Mouse (Mus musculus): ENCODE data around the gene 4833439L19Rik. TPM values are rescaled to one million over a fixed set of nuclear protein-coding genes. Genes with fewer than 3 reads are reported as not detected.

Gene 4833439L19Rik
- total RNA-seq, 1 experiment = 52.8 TPM

DNA sequence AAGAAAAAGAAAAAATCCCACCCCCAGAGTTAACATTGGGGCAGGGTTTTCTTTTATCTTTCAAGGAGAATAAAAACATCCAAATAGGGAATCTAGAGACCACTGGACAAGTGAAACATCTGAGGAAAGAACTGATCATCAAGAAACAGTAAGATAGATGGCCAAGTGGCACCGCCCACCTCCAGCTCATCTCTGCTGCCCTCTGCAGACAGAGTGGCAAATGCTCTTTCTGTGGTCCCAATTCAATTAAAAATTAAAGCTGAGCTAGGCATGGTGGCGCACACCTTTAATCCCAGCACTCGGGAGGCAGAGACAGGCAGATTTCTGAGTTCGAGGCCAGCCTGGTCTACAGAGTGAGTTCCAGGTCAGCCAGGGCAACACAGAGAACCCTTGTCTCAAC lies 45.0 kb downstream of the 4833439L19Rik start:
- Histone ChIP-seq H3K36me3 (ENCODE audit: control insufficient read depth, insufficient read depth, low read length, poor library complexity, severe bottlenecking) (peaks cover 11% of the 10 kb centered on the region; the same call in 1 of the 2 replicates), H3K4me1 (ENCODE audit: control insufficient read depth in 2 of 2, insufficient read depth in 2 of 2, low read length in 2 of 2, poor library complexity in 1 of 2) (no peaks in the 10 kb centered on the region), H3K9me3 (ENCODE audit: control insufficient read depth, insufficient read depth, low read depth, low read length) (no peaks in the 10 kb centered on the region), H3K27ac (ENCODE audit: insufficient read depth, low read depth, low read length, poor library complexity, severe bottlenecking) (no peak overlapping the region), H3K4me3 (ENCODE audit: insufficient read depth in 1 of 2, low read depth in 1 of 2, low read length in 2 of 2, poor library complexity in 1 of 2, severe bottlenecking in 1 of 2) (no peak overlapping the region), H3K9ac (ENCODE audit: insufficient read depth, low read depth, low read length, poor library complexity, severe bottlenecking) (no peak overlapping the region)
- no peak for DNase-seq (ENCODE audit: low read depth, low spot score)
- 0 out of 2 replicates have a peak, but pooled peaks have one; percentile 23 for TF ChIP-seq ZNF384 (IDR thresholded peaks at IDR 0.05; ENCODE audit: low read depth, low read length)
- TF ChIP-seq CHD2 (IDR thresholded peaks at IDR 0.05; ENCODE audit: low read depth, low read length) = no peak
- in situ Hi-C loops (cut with MboI; ENCODE audit: low sequenced_read_pairs in 2 of 2, unreplicated experiment in 2 of 2) = no loop called here

DNA sequence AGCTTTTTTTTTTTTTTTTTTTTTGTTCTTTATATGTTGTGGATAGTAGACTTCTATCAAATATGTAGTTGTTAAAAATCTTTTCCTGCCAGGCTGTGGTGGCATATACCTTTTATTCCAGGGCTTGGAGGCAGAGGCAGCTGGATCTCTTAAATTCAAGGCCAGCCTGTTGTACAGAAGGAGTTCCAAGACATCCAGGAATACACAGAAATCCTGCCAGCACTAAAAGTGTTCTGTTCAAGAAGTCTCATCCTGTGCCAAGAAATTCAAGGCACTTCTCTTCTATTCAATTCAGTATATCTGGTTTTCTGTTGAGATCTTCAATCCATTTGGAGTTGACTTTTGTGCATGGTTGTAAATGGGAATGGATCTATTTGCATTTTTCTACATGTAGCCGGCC lies 59.3 kb downstream of the 4833439L19Rik start:
- Histone ChIP-seq H3K9me3 (ENCODE audit: control insufficient read depth, insufficient read depth, low read depth, low read length) (no peaks in the 10 kb centered on the region), H3K9ac (ENCODE audit: insufficient read depth, low read depth, low read length, poor library complexity, severe bottlenecking) (no peak overlapping the region), H3K27ac (ENCODE audit: insufficient read depth, low read depth, low read length, poor library complexity, severe bottlenecking) (no peak overlapping the region), H3K36me3 (ENCODE audit: control insufficient read depth, insufficient read depth, low read length, poor library complexity, severe bottlenecking) (no peaks in the 10 kb centered on the region), H3K4me1 (ENCODE audit: control insufficient read depth in 2 of 2, insufficient read depth in 2 of 2, low read length in 2 of 2, poor library complexity in 1 of 2) (peaks cover 4 to 6% of the 10 kb centered on the region in 2 experiments; a peak in 2 of 4 replicates), H3K4me3 (ENCODE audit: insufficient read depth in 1 of 2, low read depth in 1 of 2, low read length in 2 of 2, poor library complexity in 1 of 2, severe bottlenecking in 1 of 2) (no peak overlapping the region)
- in situ Hi-C loops (cut with MboI; ENCODE audit: low sequenced_read_pairs in 2 of 2, unreplicated experiment in 2 of 2) = no loop called here
- TF ChIP-seq ZC3H11A (IDR thresholded peaks at IDR 0.05; ENCODE audit: borderline replicate concordance, low read depth, low read length) (no peak), HCFC1 (IDR thresholded peaks at IDR 0.05; ENCODE audit: borderline replicate concordance, insufficient read depth, low read length) (no peak), MAFK (IDR thresholded peaks at IDR 0.05; ENCODE audit: insufficient read depth, low read depth, low read length) (no peak)
- DNase-seq (ENCODE audit: low read depth, low spot score) = no peak

DNA sequence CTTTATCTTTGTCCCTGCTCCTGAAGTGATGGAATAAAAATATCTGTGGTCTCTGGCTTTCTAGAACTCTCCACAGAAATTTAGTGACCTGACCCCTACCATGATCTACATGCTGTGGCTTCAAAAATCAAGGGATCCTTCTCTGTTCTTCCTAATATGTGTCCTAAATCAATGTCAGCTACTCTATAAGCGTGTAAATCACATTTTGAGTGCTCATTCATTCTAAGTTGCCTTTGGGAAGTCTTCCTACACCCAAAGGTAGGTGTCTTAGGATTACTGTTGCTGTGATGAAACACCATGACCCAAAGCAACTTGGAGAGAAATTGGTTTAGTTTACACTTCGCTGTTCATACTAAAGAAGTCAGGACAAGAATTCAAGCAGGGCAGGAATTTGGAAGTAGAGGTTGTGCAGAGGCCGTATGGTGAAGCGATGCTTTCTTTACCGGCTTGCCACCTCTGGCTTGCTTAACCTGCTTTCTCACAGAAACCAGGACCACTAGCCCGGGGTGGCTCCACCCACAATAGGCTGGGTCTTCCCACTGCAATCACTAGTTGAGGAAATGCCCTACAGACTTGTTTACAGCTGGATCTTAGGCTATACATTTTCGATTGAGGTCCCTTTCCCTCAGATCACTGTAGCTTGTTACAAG lies 60.5 kb downstream of the 4833439L19Rik start:
- Histone ChIP-seq H3K4me1 (ENCODE audit: control insufficient read depth in 2 of 2, insufficient read depth in 2 of 2, low read length in 2 of 2, poor library complexity in 1 of 2) (peaks cover 4 to 6% of the 10 kb centered on the region in 2 experiments; a peak in 2 of 4 replicates), H3K9me3 (ENCODE audit: control insufficient read depth, insufficient read depth, low read depth, low read length) (no peaks in the 10 kb centered on the region), H3K9ac (ENCODE audit: insufficient read depth, low read depth, low read length, poor library complexity, severe bottlenecking) (peak overlapping the region; percentile 84; the same call in 1 of the 2 replicates), H3K36me3 (ENCODE audit: control insufficient read depth, insufficient read depth, low read length, poor library complexity, severe bottlenecking) (no peaks in the 10 kb centered on the region), H3K4me3 (ENCODE audit: insufficient read depth in 1 of 2, low read depth in 1 of 2, low read length in 2 of 2, poor library complexity in 1 of 2, severe bottlenecking in 1 of 2) (peak overlapping the region; percentile 69 to 86), H3K27ac (ENCODE audit: insufficient read depth, low read depth, low read length, poor library complexity, severe bottlenecking) (no peak overlapping the region)
- TF ChIP-seq CHD2 (IDR thresholded peaks at IDR 0.05; ENCODE audit: low read depth, low read length) (no peak), MAFK (IDR thresholded peaks at IDR 0.05; ENCODE audit: insufficient read depth, low read depth, low read length) (no peak), HCFC1 (IDR thresholded peaks at IDR 0.05; ENCODE audit: borderline replicate concordance, insufficient read depth, low read length) (no peak), ZC3H11A (IDR thresholded peaks at IDR 0.05; ENCODE audit: borderline replicate concordance, low read depth, low read length) (no peak), ZNF384 (IDR thresholded peaks at IDR 0.05; ENCODE audit: low read depth, low read length) (no peak)
- DNase-seq (ENCODE audit: low read depth, low spot score) = peak; percentile 40
- in situ Hi-C loops (cut with MboI; ENCODE audit: low sequenced_read_pairs in 2 of 2, unreplicated experiment in 2 of 2) = no loop called here

DNA sequence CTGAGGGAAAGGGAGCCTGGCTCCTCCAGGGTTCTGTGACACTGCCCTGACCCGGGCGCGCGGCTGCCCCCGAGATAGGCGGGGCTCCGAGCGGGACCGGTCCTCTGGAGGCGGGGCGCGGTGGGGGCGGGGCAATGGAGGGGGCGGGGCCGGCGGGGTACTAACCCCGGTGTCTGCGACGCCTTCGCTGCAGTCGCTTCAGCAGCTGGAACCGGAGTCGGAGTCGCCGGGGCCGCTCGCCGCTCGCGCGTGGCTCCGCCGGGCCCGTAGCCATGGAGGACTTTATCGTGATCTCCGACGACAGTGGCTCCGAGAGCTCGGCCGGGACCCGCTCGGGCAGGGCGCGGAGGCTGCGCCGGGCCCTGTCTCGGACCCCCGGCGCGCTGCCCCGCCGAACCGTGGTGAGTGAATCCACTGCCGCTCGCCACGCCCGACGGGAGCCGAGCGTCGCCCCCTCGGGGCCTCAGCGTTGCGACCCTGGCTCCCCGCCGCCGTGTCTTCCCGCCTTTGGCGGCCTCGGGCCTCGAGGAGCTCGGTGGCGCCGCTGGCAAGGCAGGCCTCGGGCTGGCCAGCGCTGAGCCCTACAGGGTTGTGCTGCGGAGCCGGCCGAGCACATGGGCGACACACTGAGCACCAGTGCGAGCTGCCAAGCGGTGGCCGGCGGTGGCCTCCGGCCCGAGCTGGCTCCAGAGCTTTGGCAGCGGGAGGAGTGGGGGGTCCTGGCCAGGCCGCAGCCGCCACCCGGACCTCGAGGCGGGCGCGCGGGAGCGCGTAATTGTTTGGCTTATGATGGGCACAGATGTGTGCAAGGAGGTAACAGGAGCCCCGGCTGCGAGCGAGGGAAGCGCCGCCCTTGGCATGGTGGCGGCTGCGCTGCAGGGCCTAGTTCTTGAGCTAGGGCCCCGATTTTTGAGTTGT lies 61.4 kb downstream of the 4833439L19Rik start, which contains the start of gene Simc1:
Simc1 (plus strand) TSS at position 176 of the 918 bp plus-strand sequence.
- no peaks in the 10 kb centered on the region for H3K36me3 ChIP-seq (ENCODE audit: control insufficient read depth, insufficient read depth, low read length, poor library complexity, severe bottlenecking)
- DNase-seq (ENCODE audit: low read depth, low spot score) = peak; percentile 36
- peak within 1 kb of the TSS; percentile 69 to 86 for H3K4me3 ChIP-seq (ENCODE audit: insufficient read depth in 1 of 2, low read depth in 1 of 2, low read length in 2 of 2, poor library complexity in 1 of 2, severe bottlenecking in 1 of 2)
- TF ChIP-seq HCFC1 (IDR thresholded peaks at IDR 0.05; ENCODE audit: borderline replicate concordance, insufficient read depth, low read length) (no peak), CHD2 (IDR thresholded peaks at IDR 0.05; ENCODE audit: low read depth, low read length) (no peak), ZC3H11A (IDR thresholded peaks at IDR 0.05; ENCODE audit: borderline replicate concordance, low read depth, low read length) (no peak), MAFK (IDR thresholded peaks at IDR 0.05; ENCODE audit: insufficient read depth, low read depth, low read length) (no peak), ZNF384 (IDR thresholded peaks at IDR 0.05; ENCODE audit: low read depth, low read length) (no peak)
- H3K9me3 ChIP-seq (ENCODE audit: control insufficient read depth, insufficient read depth, low read depth, low read length) = no peaks in the 10 kb centered on the region
- no peak within 1 kb of the TSS for H3K27ac ChIP-seq (ENCODE audit: insufficient read depth, low read depth, low read length, poor library complexity, severe bottlenecking)
- peaks cover 4 to 6% of the 10 kb centered on the region in 2 experiments; a peak in 2 of 4 replicates for H3K4me1 ChIP-seq (ENCODE audit: control insufficient read depth in 2 of 2, insufficient read depth in 2 of 2, low read length in 2 of 2, poor library complexity in 1 of 2)
- H3K9ac ChIP-seq (ENCODE audit: insufficient read depth, low read depth, low read length, poor library complexity, severe bottlenecking) = peak within 1 kb of the TSS; percentile 84
- in situ Hi-C loops (cut with MboI; ENCODE audit: low sequenced_read_pairs in 2 of 2, unreplicated experiment in 2 of 2) = no loop called here
